In genomic region chr17:27513279-27513915, GRCm38 (mm10) we compare ENCODE assay signal across 8 mouse cellular contexts. TPM values are rescaled to one million over a fixed set of nuclear protein-coding genes. Genes with fewer than 3 reads are reported as not detected.
DNase-seq lines count a peak whose midpoint lies in the region; ATAC-seq and TF ChIP-seq lines count a peak whose summit lies in the region.

No protein-coding gene starts in this region.

- H3K4me1 ChIP-seq in heart, embryonic 11.5 days (ENCODE audit: control insufficient read depth, insufficient read depth, low read length): peaks cover 14% of the 10 kb centered on the region
- H3K4me1 ChIP-seq in cortical plate, adult 2 months (ENCODE audit: control insufficient read depth, insufficient read depth, low read length): no peaks in the 10 kb centered on the region
- H3K4me1 ChIP-seq in limb, embryonic 10.5 days: peaks cover 48% of the 10 kb centered on the region

- peak overlapping the region; percentile 100 for H3K4me2 ChIP-seq in heart, embryonic 11.5 days

- ATAC-seq in heart, embryonic 11.5 days (replicated peaks; ENCODE audit: insufficient number of reproducible peaks, low FRiP score, low TSS enrichment): no peak; the same call in 1 of the 2 replicates

- no peaks in the 10 kb centered on the region for H3K9me3 ChIP-seq in heart, embryonic 11.5 days (replicated peaks; ENCODE audit: control insufficient read depth, low read length)
- H3K9me3 ChIP-seq in limb, embryonic 10.5 days (replicated peaks): no peaks in the 10 kb centered on the region

- H3K9ac ChIP-seq in heart, embryonic 11.5 days (ENCODE audit: low read depth, low read length): no peak overlapping the region

- no peak for DNase-seq in heart, adult 11 months
- peak; percentile 51 for DNase-seq in CD4-positive, CD25-positive, alpha-beta regulatory T cell, adult 2 months (ENCODE audit: low read depth, low spot score)
- no peak for DNase-seq in limb, embryonic 10.5 days (ENCODE audit: low spot score)
- DNase-seq in right cerebral cortex, postnatal 14 days: peak; percentile 43
- DNase-seq in frontal cortex, postnatal 14 days (ENCODE audit: low spot score in 2 of 2): no peak
- DNase-seq in lung, postnatal 25 days (ENCODE audit: low spot score): no peak

- TF ChIP-seq CTCF in cortical plate, adult 2 months (IDR thresholded peaks at IDR 0.05; ENCODE audit: extremely low read depth, insufficient read depth, low read length): no peak

- 2% methylated on average over 46 of the region's 66 CpGs for WGBS in heart, embryonic 11.5 days (ENCODE audit: insufficient replicate concordance)
- 1% methylated on average over 65 of the region's 66 CpGs for WGBS in limb, embryonic 10.5 days

- TF ChIP-seq POLR2A in cortical plate, adult 2 months (IDR thresholded peaks at IDR 0.05; ENCODE audit: extremely low read depth, insufficient read depth, low read length): no peak

- peaks cover 96% of the 10 kb centered on the region for H3K27me3 ChIP-seq in heart, embryonic 11.5 days (ENCODE audit: control insufficient read depth, insufficient read depth, low read length)
- H3K27me3 ChIP-seq in limb, embryonic 10.5 days (ENCODE audit: low read depth, poor library complexity, severe bottlenecking): peaks cover 99% of the 10 kb centered on the region

- peak overlapping the region; percentile 64 for H3K4me3 ChIP-seq in heart, embryonic 11.5 days (ENCODE audit: low read depth, low read length)
- H3K4me3 ChIP-seq in cortical plate, adult 2 months (ENCODE audit: insufficient read depth, low read length): peak overlapping the region; percentile 58
- peak overlapping the region; percentile 67 for H3K4me3 ChIP-seq in limb, embryonic 10.5 days

- no peak overlapping the region for H3K27ac ChIP-seq in heart, embryonic 11.5 days (ENCODE audit: low read depth, low read length)
- H3K27ac ChIP-seq in cortical plate, adult 2 months (ENCODE audit: insufficient read depth, low read length): no peak overlapping the region
- H3K27ac ChIP-seq in limb, embryonic 10.5 days: peak overlapping the region; percentile 69

- no peaks in the 10 kb centered on the region for H3K36me3 ChIP-seq in heart, embryonic 11.5 days (ENCODE audit: control insufficient read depth, insufficient read depth, low read length)
- no peaks in the 10 kb centered on the region for H3K36me3 ChIP-seq in limb, embryonic 10.5 days

RNA-seq across cellular contexts. Expression of gene Grm4, which starts 7.8 kb away (rescaled TPM):
- polyA plus RNA-seq in heart, embryonic 11.5 days (2014; fragmentation: Nextera tagmentation; extraction: Ambion mirVana): 0.06 and 0.07 TPM in 2 replicates
- 18.7 and 21.6 TPM in 2 replicates for polyA plus RNA-seq in cortical plate, adult 2 months (2012; rRNA removed)
- 0.06 and 0.35 TPM in 2 replicates for polyA plus RNA-seq in limb, embryonic 10.5 days (2016; fragmentation: Nextera tagmentation; extraction: Ambion mirVana)

RNA-seq across cellular contexts. Expression of gene Hmga1, which starts 42.9 kb away (rescaled TPM):
- 261 and 278 TPM in 2 replicates for polyA plus RNA-seq in heart, embryonic 11.5 days (2014; fragmentation: Nextera tagmentation; extraction: Ambion mirVana)
- 73.3 and 75.1 TPM in 2 replicates for polyA plus RNA-seq in cortical plate, adult 2 months (2012; rRNA removed)
- polyA plus RNA-seq in limb, embryonic 10.5 days (2016; fragmentation: Nextera tagmentation; extraction: Ambion mirVana): 904 and 1,218 TPM in 2 replicates

RNA-seq across cellular contexts. Expression of gene AI413582, which starts 52.2 kb away (rescaled TPM):
- 18.1 and 18.3 TPM in 2 replicates for polyA plus RNA-seq in heart, embryonic 11.5 days (2014; fragmentation: Nextera tagmentation; extraction: Ambion mirVana)
- polyA plus RNA-seq in cortical plate, adult 2 months (2012; rRNA removed): 109 and 112 TPM in 2 replicates
- polyA plus RNA-seq in limb, embryonic 10.5 days (2016; fragmentation: Nextera tagmentation; extraction: Ambion mirVana): 9.4 TPM in 2 replicates

Comparison
In these comparisons a context has a peak if more than half of its experiments do, and no peak if none do; other contexts are left out.
1. DNase-seq: peak in CD4-positive, CD25-positive, alpha-beta regulatory T cell, adult 2 months (single experiment) and right cerebral cortex, postnatal 14 days (single experiment); none in heart, adult 11 months (single experiment), limb, embryonic 10.5 days (single experiment), frontal cortex, postnatal 14 days (0 of 2) and lung, postnatal 25 days (single experiment).
2. RNA of gene Grm4, which starts 7.8 kb away (polyA plus RNA-seq): 18.7 to 21.6 TPM in cortical plate, adult 2 months; 0.06 to 0.07 TPM in heart, embryonic 11.5 days and 0.06 to 0.35 TPM in limb, embryonic 10.5 days; every median in the first group is over 10 times any median in the second.
3. Peak in every context shown above with its lines, with median percentiles within 50 percentile points of each other: H3K4me3 ChIP-seq.